15 mouse cellular contexts compared by ENCODE assay signal in genomic region chrX:11170416-11170815, GRCm38 (mm10).
"Had no signal": no experiment of that assay in that cellular context is flagged by ENCODE, and none has a peak within 500 bp of the region (broad histone marks: within the 10 kb centered on the region; RNA-seq: fewer than 3 reads in every experiment).

No protein-coding gene starts in this region.

- H3K4me2 ChIP-seq: kidney, embryonic 15.5 days; limb, embryonic 15.5 days; liver, embryonic 12.5 days; lung, embryonic 15.5 days; neural tube, embryonic 12.5 days; stomach, embryonic 15.5 days had no signal

- H3K9me3 ChIP-seq: kidney, embryonic 15.5 days; limb, embryonic 15.5 days; liver, embryonic 12.5 days; lung, embryonic 15.5 days; midbrain, embryonic 10.5 days; neural tube, embryonic 12.5 days; stomach, embryonic 15.5 days had no signal

- H3K4me1 ChIP-seq: kidney, embryonic 15.5 days; limb, embryonic 15.5 days; liver, embryonic 12.5 days; lung, embryonic 15.5 days; midbrain, embryonic 10.5 days; neural tube, embryonic 12.5 days; stomach, embryonic 15.5 days had no signal

- ATAC-seq: liver, embryonic 12.5 days had no signal

- H3K9ac ChIP-seq: kidney, embryonic 15.5 days; limb, embryonic 15.5 days; liver, embryonic 12.5 days; lung, embryonic 15.5 days; neural tube, embryonic 12.5 days; stomach, embryonic 15.5 days had no signal

- H3K36me3 ChIP-seq: kidney, embryonic 15.5 days; limb, embryonic 15.5 days; liver, embryonic 12.5 days; lung, embryonic 15.5 days; midbrain, embryonic 10.5 days; neural tube, embryonic 12.5 days; stomach, embryonic 15.5 days had no signal

- H3K27ac ChIP-seq: kidney, embryonic 15.5 days; left cerebral cortex, adult 2 months; limb, embryonic 15.5 days; liver, embryonic 12.5 days; lung, embryonic 15.5 days; midbrain, embryonic 10.5 days; neural tube, embryonic 12.5 days; stomach, embryonic 15.5 days had no signal

- H3K27me3 ChIP-seq: liver, embryonic 12.5 days; lung, embryonic 15.5 days; neural tube, embryonic 12.5 days had no signal

- DNase-seq: kidney, postnatal 25 days; lung, postnatal 36 days; midbrain, embryonic 14.5 days; right cerebral cortex, postnatal 4 days; thymus, adult 2 months; thymus, postnatal 25 days had no signal

- H3K4me3 ChIP-seq: kidney, embryonic 15.5 days; left cerebral cortex, adult 2 months; limb, embryonic 15.5 days; liver, embryonic 12.5 days; lung, embryonic 15.5 days; midbrain, embryonic 10.5 days; myocyte; neural tube, embryonic 12.5 days; stomach, embryonic 15.5 days had no signal
